Mouse (Mus musculus): ENCODE measurements around the gene Samd1. TPM values are rescaled to one million over a fixed set of nuclear protein-coding genes. Genes with fewer than 3 reads are reported as not detected.
A peak's percentile ranks its signal among the peaks of the same experiment; 100 is the strongest.

The Samd1 gene
- polyA plus RNA-seq, 1 experiment from 2014 or later, result 15.4 TPM

- Histone ChIP-seq H3K9me3 (ENCODE audit: control insufficient read depth, low read length) (no peaks in the 10 kb centered on the region), H3K27me3 (replicated peaks; ENCODE audit: control insufficient read depth, insufficient read depth, low read length) (no peaks in the 10 kb centered on the region), H3K4me2 (ENCODE audit: low read length) (peak overlapping the region; percentile 80), H3K4me3 (ENCODE audit: low read depth, low read length) (peak overlapping the region; percentile 87), H3K4me1 (replicated peaks; ENCODE audit: control insufficient read depth, insufficient read depth, low read length) (peaks cover 15% of the 10 kb centered on the region), H3K27ac (ENCODE audit: low read depth) (no peak overlapping the region), H3K9ac (ENCODE audit: low read length) (no peak overlapping the region), H3K36me3 (ENCODE audit: control insufficient read depth, insufficient read depth, low read length) (peaks cover 29% of the 10 kb centered on the region)
- WGBS, result 80% methylated on average over 6 of the region's 6 CpGs
- ATAC-seq (replicated peaks; ENCODE audit: low FRiP score, low TSS enrichment, low read depth) (no peak), DNase-seq (ENCODE audit: low spot score) (no peak)
Observed at GRCm38 (mm10) chr8:83971661-83972060, 25.8 kb upstream of the Samd1 start.

- H3K4me2 ChIP-seq (ENCODE audit: low read length), result peak within 1 kb of the TSS; percentile 95
- peak; percentile 95 for DNase-seq (ENCODE audit: low spot score)
- H3K27ac ChIP-seq (ENCODE audit: low read depth), result peak within 1 kb of the TSS; percentile 51
- H3K9ac ChIP-seq (ENCODE audit: low read length), result peak within 1 kb of the TSS; percentile 78
- H3K9me3 ChIP-seq (ENCODE audit: control insufficient read depth, low read length), result no peaks in the 10 kb centered on the region
- peaks cover 22% of the 10 kb centered on the region for H3K4me1 ChIP-seq (replicated peaks; ENCODE audit: control insufficient read depth, insufficient read depth, low read length)
- no peaks in the 10 kb centered on the region for H3K27me3 ChIP-seq (replicated peaks; ENCODE audit: control insufficient read depth, insufficient read depth, low read length)
- ATAC-seq (replicated peaks; ENCODE audit: low FRiP score, low TSS enrichment, low read depth), result peak; percentile 100
- H3K4me3 ChIP-seq (ENCODE audit: low read depth, low read length), result peak within 1 kb of the TSS; percentile 87
- under 1% methylated on average over 72 of the region's 94 CpGs for WGBS
- peaks cover 24% of the 10 kb centered on the region for H3K36me3 ChIP-seq (ENCODE audit: control insufficient read depth, insufficient read depth, low read length)
Observed at GRCm38 (mm10) chr8:83972150-83973120, 25.0 kb upstream of the Samd1 start, which contains the start of gene Prkaca. Gene Prkaca (plus strand): TSS chr8:83972993.

- 2% methylated on average over 37 of the region's 37 CpGs for WGBS
- ATAC-seq (replicated peaks; ENCODE audit: low FRiP score, low TSS enrichment, low read depth), result peak; percentile 28
Observed at GRCm38 (mm10) chr8:83973161-83974031, 24.1 kb upstream of the Samd1 start.

GRCm38 (mm10) chr8:83974521-83974920 lies 23.0 kb upstream of the Samd1 start:
- WGBS, result 90% methylated on average over 4 of the region's 4 CpGs
- Histone ChIP-seq H3K4me3 (ENCODE audit: low read depth, low read length) (no peak overlapping the region), H3K36me3 (ENCODE audit: control insufficient read depth, insufficient read depth, low read length) (peaks cover 16% of the 10 kb centered on the region), H3K27me3 (replicated peaks; ENCODE audit: control insufficient read depth, insufficient read depth, low read length) (no peaks in the 10 kb centered on the region), H3K9ac (ENCODE audit: low read length) (no peak overlapping the region), H3K4me1 (replicated peaks; ENCODE audit: control insufficient read depth, insufficient read depth, low read length) (peaks cover 27% of the 10 kb centered on the region), H3K9me3 (ENCODE audit: control insufficient read depth, low read length) (no peaks in the 10 kb centered on the region), H3K27ac (ENCODE audit: low read depth) (no peak overlapping the region), H3K4me2 (ENCODE audit: low read length) (no peak overlapping the region; the same call in 1 of the 2 replicates)
- DNase-seq (ENCODE audit: low spot score) (no peak), ATAC-seq (replicated peaks; ENCODE audit: low FRiP score, low TSS enrichment, low read depth) (no peak)

More at GRCm38 (mm10) chr8:83973161-83974031, 24.1 kb upstream of the Samd1 start:
- Histone ChIP-seq H3K36me3 (ENCODE audit: control insufficient read depth, insufficient read depth, low read length) (peaks cover 22% of the 10 kb centered on the region), H3K4me2 (ENCODE audit: low read length) (peak overlapping the region; percentile 95), H3K27me3 (replicated peaks; ENCODE audit: control insufficient read depth, insufficient read depth, low read length) (no peaks in the 10 kb centered on the region), H3K9me3 (ENCODE audit: control insufficient read depth, low read length) (no peaks in the 10 kb centered on the region), H3K9ac (ENCODE audit: low read length) (peak overlapping the region; percentile 78), H3K4me1 (replicated peaks; ENCODE audit: control insufficient read depth, insufficient read depth, low read length) (peaks cover 27% of the 10 kb centered on the region), H3K27ac (ENCODE audit: low read depth) (peak overlapping the region; percentile 51), H3K4me3 (ENCODE audit: low read depth, low read length) (peak overlapping the region; percentile 87)
- DNase-seq (ENCODE audit: low spot score), result no peak

- H3K27ac ChIP-seq (ENCODE audit: low read depth), result no peak overlapping the region
- 88% methylated on average over 4 of the region's 4 CpGs for WGBS
- H3K27me3 ChIP-seq (replicated peaks; ENCODE audit: control insufficient read depth, insufficient read depth, low read length), result no peaks in the 10 kb centered on the region
- DNase-seq (ENCODE audit: low spot score) (no peak), ATAC-seq (replicated peaks; ENCODE audit: low FRiP score, low TSS enrichment, low read depth) (no peak)
- H3K4me3 ChIP-seq (ENCODE audit: low read depth, low read length), result no peak overlapping the region
- H3K4me1 ChIP-seq (replicated peaks; ENCODE audit: control insufficient read depth, insufficient read depth, low read length), result peaks cover 27% of the 10 kb centered on the region
- no peaks in the 10 kb centered on the region for H3K9me3 ChIP-seq (ENCODE audit: control insufficient read depth, low read length)
- H3K36me3 ChIP-seq (ENCODE audit: control insufficient read depth, insufficient read depth, low read length), result peaks cover 28% of the 10 kb centered on the region
- no peak overlapping the region for H3K4me2 ChIP-seq (ENCODE audit: low read length)
- no peak overlapping the region for H3K9ac ChIP-seq (ENCODE audit: low read length)
Observed at GRCm38 (mm10) chr8:83976101-83976630, 21.3 kb upstream of the Samd1 start.

- H3K27ac ChIP-seq (ENCODE audit: low read depth), result no peak overlapping the region
- H3K9ac ChIP-seq (ENCODE audit: low read length), result no peak overlapping the region
- H3K4me3 ChIP-seq (ENCODE audit: low read depth, low read length), result no peak overlapping the region
- H3K9me3 ChIP-seq (ENCODE audit: control insufficient read depth, low read length), result no peaks in the 10 kb centered on the region
- H3K4me1 ChIP-seq (replicated peaks; ENCODE audit: control insufficient read depth, insufficient read depth, low read length), result peaks cover 26% of the 10 kb centered on the region
- no peak overlapping the region for H3K4me2 ChIP-seq (ENCODE audit: low read length)
- H3K36me3 ChIP-seq (ENCODE audit: control insufficient read depth, insufficient read depth, low read length), result peaks cover 35% of the 10 kb centered on the region
- DNase-seq (ENCODE audit: low spot score) (no peak), ATAC-seq (replicated peaks; ENCODE audit: low FRiP score, low TSS enrichment, low read depth) (no peak)
- H3K27me3 ChIP-seq (replicated peaks; ENCODE audit: control insufficient read depth, insufficient read depth, low read length), result no peaks in the 10 kb centered on the region
- 73% methylated on average over 5 of the region's 5 CpGs for WGBS
Observed at GRCm38 (mm10) chr8:83976779-83977350, 20.6 kb upstream of the Samd1 start.

- Histone ChIP-seq H3K4me1 (replicated peaks; ENCODE audit: control insufficient read depth, insufficient read depth, low read length) (peaks cover 23% of the 10 kb centered on the region), H3K4me2 (ENCODE audit: low read length) (no peak overlapping the region; the same call in 1 of the 2 replicates), H3K9ac (ENCODE audit: low read length) (no peak overlapping the region), H3K36me3 (ENCODE audit: control insufficient read depth, insufficient read depth, low read length) (peaks cover 43% of the 10 kb centered on the region), H3K9me3 (ENCODE audit: control insufficient read depth, low read length) (no peaks in the 10 kb centered on the region), H3K27ac (ENCODE audit: low read depth) (no peak overlapping the region), H3K27me3 (replicated peaks; ENCODE audit: control insufficient read depth, insufficient read depth, low read length) (no peaks in the 10 kb centered on the region), H3K4me3 (ENCODE audit: low read depth, low read length) (no peak overlapping the region)
- no peak for DNase-seq (ENCODE audit: low spot score)
- ATAC-seq (replicated peaks; ENCODE audit: low FRiP score, low TSS enrichment, low read depth), result no peak
- WGBS, result 46% methylated on average over 6 of the region's 6 CpGs
Observed at GRCm38 (mm10) chr8:83977646-83978045, 19.8 kb upstream of the Samd1 start.

- H3K4me3 ChIP-seq (ENCODE audit: low read depth, low read length), result no peak overlapping the region
- no peak overlapping the region for H3K9ac ChIP-seq (ENCODE audit: low read length)
- peaks cover 23% of the 10 kb centered on the region for H3K4me1 ChIP-seq (replicated peaks; ENCODE audit: control insufficient read depth, insufficient read depth, low read length)
- no peak overlapping the region for H3K4me2 ChIP-seq (ENCODE audit: low read length)
- no peak for ATAC-seq (replicated peaks; ENCODE audit: low FRiP score, low TSS enrichment, low read depth)
- H3K27me3 ChIP-seq (replicated peaks; ENCODE audit: control insufficient read depth, insufficient read depth, low read length), result no peaks in the 10 kb centered on the region
- H3K36me3 ChIP-seq (ENCODE audit: control insufficient read depth, insufficient read depth, low read length), result peaks cover 48% of the 10 kb centered on the region
- no peak for DNase-seq (ENCODE audit: low spot score)
- H3K27ac ChIP-seq (ENCODE audit: low read depth), result no peak overlapping the region
- no peaks in the 10 kb centered on the region for H3K9me3 ChIP-seq (ENCODE audit: control insufficient read depth, low read length)
- 69% methylated on average over 9 of the region's 9 CpGs for whole genome bisulfite sequencing
Observed at GRCm38 (mm10) chr8:83978200-83978599, 19.3 kb upstream of the Samd1 start.

Data from intestine, embryonic 14.5 days (tissue).